Mouse (Mus musculus) ES-CJ7 (cell line): ENCODE measurements around the gene Il18rap.

Experiments used
- DNase-seq: peaks from one replicate; pipeline ENCODE4 v3.0.0; 2011; ENCODE audit warnings: low read depth, low spot score

The Il18rap gene

GRCm38 (mm10) chr1:40514851-40515585, at the start of gene Il18rap:
Il18rap (plus strand) TSS chr1:40515362.
- no peak for DNase-seq

DNA sequence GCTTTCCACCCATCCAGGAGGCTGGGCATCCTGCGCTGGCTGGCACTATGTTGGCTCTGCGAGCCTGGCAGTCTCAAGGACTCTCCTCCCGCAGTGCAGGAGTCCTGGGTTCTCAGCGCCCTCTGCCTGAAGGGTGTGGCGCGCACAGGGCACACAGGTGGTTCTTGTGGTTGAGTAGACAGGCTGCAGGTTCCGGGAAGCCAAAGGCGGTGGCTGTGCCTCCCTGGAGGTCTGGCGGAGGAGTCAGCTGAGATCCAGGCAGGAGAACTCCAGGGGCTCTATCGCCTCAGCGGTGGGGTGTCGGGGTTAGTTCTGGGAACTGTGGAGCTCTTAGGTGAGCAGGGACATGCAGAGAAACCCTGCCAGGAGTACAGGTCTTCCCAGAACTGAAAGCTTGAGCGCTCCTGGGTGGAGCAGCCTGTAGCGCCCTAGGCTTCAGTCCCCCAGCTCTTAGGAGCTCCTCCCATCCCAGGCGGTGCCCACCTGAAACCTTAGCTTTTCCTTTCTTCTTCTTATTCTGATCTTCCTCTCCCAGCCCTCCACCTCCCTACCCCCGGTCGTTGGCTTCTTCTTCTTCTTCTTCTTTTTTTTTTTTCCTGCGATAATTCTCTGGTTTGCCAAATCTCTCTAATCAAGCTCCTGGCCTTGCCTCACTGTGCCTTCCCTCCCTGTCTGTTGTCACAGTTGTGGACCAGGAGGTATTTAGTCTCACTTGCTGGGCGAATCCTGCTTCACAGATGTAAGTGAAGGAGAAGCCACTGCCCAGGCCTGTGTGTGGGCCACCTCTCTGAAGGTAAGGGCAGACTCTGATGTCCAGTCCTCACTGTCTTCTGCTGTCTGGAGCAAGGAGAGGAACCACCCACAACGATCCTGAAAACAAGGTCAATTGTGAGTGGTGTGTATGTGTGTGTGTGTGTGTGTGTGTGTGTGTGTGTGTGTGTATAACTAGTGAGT, 49.4 kb upstream of the Il18rap start, which contains the start of gene Il18r1:
Gene Il18r1 (plus strand): TSS at position 76 of the 954 bp plus-strand sequence.
- DNase-seq = peak; percentile 37

GRCm38 (mm10) chr1:40467306-40467705, 47.9 kb upstream of the Il18rap start:
- no peak for DNase-seq

- DNase-seq = no peak
Observed at GRCm38 (mm10) chr1:40468805-40469204, 46.4 kb upstream of the Il18rap start.

GRCm38 (mm10) chr1:40469900-40470299, 45.3 kb upstream of the Il18rap start:
- no peak for DNase-seq

GRCm38 (mm10) chr1:40472401-40472800, 42.8 kb upstream of the Il18rap start:
- DNase-seq = no peak

GRCm38 (mm10) chr1:40473640-40474039, 41.5 kb upstream of the Il18rap start:
- no peak for DNase-seq

DNA sequence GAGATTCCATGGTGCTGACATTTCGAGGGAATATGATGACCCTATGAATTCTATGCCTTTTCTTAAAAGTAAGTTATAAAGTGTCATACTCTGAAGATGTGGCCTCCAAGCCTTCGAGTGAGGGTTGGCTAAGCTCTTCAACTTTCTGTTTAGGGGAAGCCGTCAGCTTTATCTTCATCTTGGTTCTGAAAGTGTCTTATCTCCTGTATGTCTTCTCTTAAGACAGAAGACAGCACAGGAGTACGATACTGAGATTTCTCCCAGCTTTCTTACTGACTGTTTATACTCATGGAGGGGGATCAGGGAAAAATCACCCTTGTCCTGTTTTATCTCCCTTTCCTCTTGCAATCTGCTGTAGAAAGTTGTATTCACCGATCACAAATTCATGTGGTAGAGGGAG, 40.8 kb upstream of the Il18rap start:
- DNase-seq = no peak

DNA sequence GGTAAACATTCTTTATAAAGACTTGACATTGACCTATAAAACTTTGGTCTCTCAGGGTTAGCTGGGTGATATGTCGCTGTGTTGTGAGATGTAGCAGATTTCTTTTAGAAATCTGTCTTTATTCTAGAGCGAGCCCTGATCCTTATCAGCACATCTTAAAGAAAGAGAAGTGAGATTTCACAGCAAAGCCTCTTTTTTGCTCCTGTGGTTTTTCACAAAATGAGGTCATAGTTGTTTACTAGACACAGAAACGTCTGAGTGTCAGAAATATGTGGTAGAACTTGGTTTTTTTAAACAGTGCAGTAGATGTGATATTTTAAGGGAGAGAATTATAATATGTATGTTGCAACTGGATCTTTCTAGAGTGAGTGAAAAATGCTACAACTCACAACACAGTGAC, 39.5 kb upstream of the Il18rap start:
- DNase-seq = no peak

DNA sequence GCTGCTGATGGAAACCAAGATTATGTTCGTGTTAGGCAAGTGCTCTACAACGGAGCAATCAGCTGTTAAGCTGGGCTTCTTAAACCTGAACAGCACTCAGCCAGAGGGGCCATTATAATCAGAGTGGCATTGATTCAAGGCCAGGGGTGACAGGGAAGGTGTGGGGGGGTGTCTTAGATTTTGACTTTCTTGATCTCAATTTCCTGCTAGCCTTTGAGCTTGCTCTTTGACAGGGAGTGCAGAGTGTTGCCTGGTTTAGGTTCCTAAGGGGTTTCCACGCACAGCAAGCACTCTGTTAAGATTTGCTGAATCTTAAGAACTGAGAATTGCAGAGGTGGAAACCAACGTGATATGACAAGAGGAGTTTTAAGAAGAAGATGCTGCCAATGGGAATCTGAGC, 38.4 kb upstream of the Il18rap start:
- DNase-seq = no peak

DNA sequence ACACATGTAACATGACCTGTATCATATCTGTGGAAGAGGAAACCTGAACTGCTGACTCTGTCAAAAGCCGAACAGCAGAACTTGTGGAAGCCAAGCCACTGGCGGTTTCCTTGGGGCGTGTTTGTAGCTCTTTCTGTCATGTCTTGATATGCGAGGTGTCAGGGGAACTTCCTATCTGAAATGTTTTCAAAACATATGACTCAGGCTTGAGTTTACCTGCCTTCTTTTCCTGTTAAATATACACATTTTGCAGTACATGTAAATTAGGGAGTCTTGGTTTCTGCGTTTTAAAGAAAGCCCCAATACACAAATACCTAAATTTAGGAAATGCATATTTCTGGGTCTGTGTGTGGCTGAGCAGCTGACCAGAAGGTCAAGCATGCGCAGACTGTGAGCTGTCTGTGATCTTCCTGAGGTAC, 35.6 kb upstream of the Il18rap start:
- no peak for DNase-seq

- DNase-seq = no peak
Observed at GRCm38 (mm10) chr1:40494594-40494993, 20.6 kb upstream of the Il18rap start.

DNA sequence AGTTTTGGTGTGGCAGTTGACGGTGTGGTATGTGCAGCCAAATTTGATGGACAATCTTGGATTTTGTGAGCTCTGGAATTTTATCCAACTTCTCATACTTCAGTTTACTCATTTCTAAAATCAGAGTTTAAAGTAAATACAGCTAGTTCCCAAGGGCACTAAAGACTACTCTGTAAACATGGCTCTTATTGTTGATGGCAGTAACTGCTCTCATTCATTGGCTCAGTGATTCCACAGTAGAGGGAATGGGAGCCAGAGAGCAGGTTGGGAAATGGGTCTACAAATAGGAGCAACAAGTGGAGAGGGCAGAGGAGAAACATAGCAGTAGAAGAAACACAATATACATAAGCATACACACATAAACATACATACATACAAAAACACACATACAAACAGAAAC, 15.5 kb upstream of the Il18rap start:
- DNase-seq = no peak

GRCm38 (mm10) chr1:40501126-40501525, 14.0 kb upstream of the Il18rap start:
- no peak for DNase-seq

GRCm38 (mm10) chr1:40501546-40502398, 13.4 kb upstream of the Il18rap start:
- DNase-seq = no peak

DNA sequence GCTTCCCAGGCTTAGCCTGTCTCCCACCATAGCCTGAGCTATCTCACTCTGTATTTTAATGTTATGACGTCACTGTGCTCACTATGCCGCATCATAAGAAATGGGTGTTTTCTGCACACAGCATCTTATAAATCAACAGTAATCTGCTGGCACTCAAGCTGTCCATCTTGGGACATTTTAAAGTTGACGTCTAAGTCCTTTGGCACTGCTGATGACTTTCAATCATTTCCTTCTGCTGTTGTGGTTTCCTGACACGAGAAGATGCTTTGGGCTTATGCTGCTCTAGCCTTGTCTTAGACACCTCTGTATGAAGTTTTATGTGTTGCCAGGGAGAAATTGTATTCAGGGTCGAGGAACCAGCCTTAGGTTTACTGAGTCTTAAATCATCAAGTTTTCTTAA, 10.6 kb upstream of the Il18rap start:
- no peak for DNase-seq

DNA sequence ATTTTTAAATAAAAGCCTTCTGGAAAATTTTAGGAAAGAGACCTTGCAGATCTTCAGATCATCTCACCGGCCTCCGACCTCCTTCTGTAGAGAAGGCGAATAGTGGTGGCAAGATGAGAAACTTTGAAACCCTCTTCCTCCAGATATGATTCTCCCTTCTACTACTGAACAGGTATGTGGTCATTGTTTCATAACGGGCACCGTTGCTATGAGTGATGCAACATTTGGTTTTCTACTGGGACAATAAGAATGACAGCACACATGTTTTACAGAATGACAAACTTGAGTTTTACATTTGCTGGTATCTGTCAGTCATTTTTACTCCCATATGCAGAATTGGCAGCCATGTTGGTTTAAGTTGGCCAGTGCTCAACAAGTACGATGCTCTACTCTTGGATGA, 1.2 kb downstream of the Il18rap start:
- DNase-seq = no peak

- DNase-seq = no peak
Observed at GRCm38 (mm10) chr1:40522918-40523317, 7.8 kb downstream of the Il18rap start.

- no peak for DNase-seq
Observed at GRCm38 (mm10) chr1:40523971-40524722, 9.0 kb downstream of the Il18rap start.

DNA sequence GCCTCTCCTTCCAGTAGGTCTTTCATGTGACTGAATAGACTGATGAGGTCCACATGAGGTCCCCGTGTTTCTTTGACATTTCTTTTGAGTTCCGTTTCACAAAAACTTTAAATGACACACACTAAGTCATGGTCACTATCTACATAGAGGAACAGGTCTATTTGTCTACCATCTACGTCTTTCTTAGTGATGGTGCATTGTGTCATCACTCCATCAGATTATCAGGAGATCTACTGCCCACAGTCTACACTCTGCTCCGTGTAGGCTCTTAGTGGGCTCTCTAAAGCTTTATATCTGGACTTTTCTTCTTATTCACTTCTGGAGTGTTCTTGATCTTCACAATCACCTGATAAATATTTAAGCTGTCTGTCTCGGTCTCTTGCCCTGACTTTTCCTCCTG, 14.1 kb downstream of the Il18rap start:
- DNase-seq = no peak

- DNase-seq = no peak
Observed at GRCm38 (mm10) chr1:40537577-40537976, 22.4 kb downstream of the Il18rap start.
